Mouse (Mus musculus): ENCODE data around the gene Tpcn2. TPM values are rescaled to one million over a fixed set of nuclear protein-coding genes. Genes with fewer than 3 reads are reported as not detected.

Gene Tpcn2
- polyA plus RNA-seq, 1 experiment: not detected

- no peaks in the 10 kb centered on the region for H3K4me1 ChIP-seq (ENCODE audit: control insufficient read depth)
- no peaks in the 10 kb centered on the region; the same call in 1 of the 2 replicates for H3K9me3 ChIP-seq (ENCODE audit: control insufficient read depth, low read length)
- TF ChIP-seq TAL1 (IDR thresholded peaks at IDR 0.05; ENCODE audit: low read length) (no peak), GATA1 (IDR thresholded peaks at IDR 0.05; ENCODE audit: low read length) (no peak)
- H3K36me3 ChIP-seq (ENCODE audit: control insufficient read depth): no peaks in the 10 kb centered on the region
- no peaks in the 10 kb centered on the region for H3K27me3 ChIP-seq (ENCODE audit: control insufficient read depth)
- H3K4me3 ChIP-seq (replicated peaks): no peak overlapping the region
Observed at GRCm38 (mm10) chr7:145312137-145312536, 28.3 kb upstream of the Tpcn2 start.

- H3K4me3 ChIP-seq (replicated peaks): no peak overlapping the region
- H3K36me3 ChIP-seq (ENCODE audit: control insufficient read depth): no peaks in the 10 kb centered on the region
- no peaks in the 10 kb centered on the region for H3K4me1 ChIP-seq (ENCODE audit: control insufficient read depth)
- H3K9me3 ChIP-seq (ENCODE audit: control insufficient read depth, low read length): no peaks in the 10 kb centered on the region; the same call in 1 of the 2 replicates
- no peak for TF ChIP-seq GATA1 (IDR thresholded peaks at IDR 0.05; ENCODE audit: low read length)
- no peak for TF ChIP-seq TAL1 (IDR thresholded peaks at IDR 0.05; ENCODE audit: low read length)
- no peaks in the 10 kb centered on the region for H3K27me3 ChIP-seq (ENCODE audit: control insufficient read depth)
Observed at GRCm38 (mm10) chr7:145310526-145310925, 26.7 kb upstream of the Tpcn2 start.

GRCm38 (mm10) chr7:145309877-145310276 is 26.1 kb upstream of the Tpcn2 start:
- H3K4me3 ChIP-seq (replicated peaks): no peak overlapping the region
- H3K4me1 ChIP-seq (ENCODE audit: control insufficient read depth): no peaks in the 10 kb centered on the region
- no peaks in the 10 kb centered on the region for H3K27me3 ChIP-seq (ENCODE audit: control insufficient read depth)
- TF ChIP-seq GATA1 (IDR thresholded peaks at IDR 0.05; ENCODE audit: low read length) (no peak), TAL1 (IDR thresholded peaks at IDR 0.05; ENCODE audit: low read length) (no peak)
- no peaks in the 10 kb centered on the region for H3K36me3 ChIP-seq (ENCODE audit: control insufficient read depth)
- no peaks in the 10 kb centered on the region; the same call in 1 of the 2 replicates for H3K9me3 ChIP-seq (ENCODE audit: control insufficient read depth, low read length)

- no peak for TF ChIP-seq GATA1 (IDR thresholded peaks at IDR 0.05; ENCODE audit: low read length)
- TF ChIP-seq TAL1 (IDR thresholded peaks at IDR 0.05; ENCODE audit: low read length): no peak
- Histone ChIP-seq H3K27me3 (ENCODE audit: control insufficient read depth) (no peaks in the 10 kb centered on the region), H3K4me1 (ENCODE audit: control insufficient read depth) (no peaks in the 10 kb centered on the region), H3K9me3 (ENCODE audit: control insufficient read depth, low read length) (no peaks in the 10 kb centered on the region; the same call in 1 of the 2 replicates), H3K36me3 (ENCODE audit: control insufficient read depth) (no peaks in the 10 kb centered on the region), H3K4me3 (replicated peaks) (no peak overlapping the region)
Observed at GRCm38 (mm10) chr7:145308866-145309265, 25.1 kb upstream of the Tpcn2 start.

GRCm38 (mm10) chr7:145308061-145308675 is 24.4 kb upstream of the Tpcn2 start:
- TF ChIP-seq TAL1 (IDR thresholded peaks at IDR 0.05; ENCODE audit: low read length): no peak
- no peak for TF ChIP-seq GATA1 (IDR thresholded peaks at IDR 0.05; ENCODE audit: low read length)
- Histone ChIP-seq H3K4me3 (replicated peaks) (no peak overlapping the region), H3K36me3 (ENCODE audit: control insufficient read depth) (no peaks in the 10 kb centered on the region), H3K27me3 (ENCODE audit: control insufficient read depth) (no peaks in the 10 kb centered on the region), H3K9me3 (ENCODE audit: control insufficient read depth, low read length) (no peaks in the 10 kb centered on the region; the same call in 1 of the 2 replicates), H3K4me1 (ENCODE audit: control insufficient read depth) (no peaks in the 10 kb centered on the region)

- no peaks in the 10 kb centered on the region; the same call in 1 of the 2 replicates for H3K9me3 ChIP-seq (ENCODE audit: control insufficient read depth, low read length)
- TF ChIP-seq GATA1 (IDR thresholded peaks at IDR 0.05; ENCODE audit: low read length) (no peak), TAL1 (IDR thresholded peaks at IDR 0.05; ENCODE audit: low read length) (no peak)
- peaks cover under 1% of the 10 kb centered on the region; the same call in 1 of the 2 replicates for H3K4me1 ChIP-seq (ENCODE audit: control insufficient read depth)
- no peaks in the 10 kb centered on the region for H3K36me3 ChIP-seq (ENCODE audit: control insufficient read depth)
- no peaks in the 10 kb centered on the region for H3K27me3 ChIP-seq (ENCODE audit: control insufficient read depth)
- H3K4me3 ChIP-seq (replicated peaks): no peak overlapping the region
Observed at GRCm38 (mm10) chr7:145307636-145308035, 23.8 kb upstream of the Tpcn2 start.

- H3K4me1 ChIP-seq (ENCODE audit: control insufficient read depth): peaks cover 5% of the 10 kb centered on the region
- no peaks in the 10 kb centered on the region for H3K27me3 ChIP-seq (ENCODE audit: control insufficient read depth)
- no peak overlapping the region for H3K4me3 ChIP-seq (replicated peaks)
- H3K9me3 ChIP-seq (ENCODE audit: control insufficient read depth, low read length): no peaks in the 10 kb centered on the region; the same call in 1 of the 2 replicates
- H3K36me3 ChIP-seq (ENCODE audit: control insufficient read depth): no peaks in the 10 kb centered on the region
- no peak for TF ChIP-seq TAL1 (IDR thresholded peaks at IDR 0.05; ENCODE audit: low read length)
- TF ChIP-seq GATA1 (IDR thresholded peaks at IDR 0.05; ENCODE audit: low read length): no peak
Observed at GRCm38 (mm10) chr7:145304153-145304552, 20.3 kb upstream of the Tpcn2 start.

GRCm38 (mm10) chr7:145302488-145303285 is 18.9 kb upstream of the Tpcn2 start:
- no peaks in the 10 kb centered on the region for H3K36me3 ChIP-seq (ENCODE audit: control insufficient read depth)
- TF ChIP-seq TAL1 (IDR thresholded peaks at IDR 0.05; ENCODE audit: low read length): no peak
- TF ChIP-seq GATA1 (IDR thresholded peaks at IDR 0.05; ENCODE audit: low read length): no peak
- no peaks in the 10 kb centered on the region for H3K9me3 ChIP-seq (ENCODE audit: control insufficient read depth, low read length)
- H3K4me1 ChIP-seq (ENCODE audit: control insufficient read depth): peaks cover 5% of the 10 kb centered on the region
- H3K4me3 ChIP-seq (replicated peaks): no peak overlapping the region
- no peaks in the 10 kb centered on the region for H3K27me3 ChIP-seq (ENCODE audit: control insufficient read depth)

- no peak overlapping the region for H3K4me3 ChIP-seq (replicated peaks)
- no peaks in the 10 kb centered on the region for H3K36me3 ChIP-seq (ENCODE audit: control insufficient read depth)
- H3K9me3 ChIP-seq (ENCODE audit: control insufficient read depth, low read length): no peaks in the 10 kb centered on the region
- H3K27me3 ChIP-seq (ENCODE audit: control insufficient read depth): no peaks in the 10 kb centered on the region
- TF ChIP-seq GATA1 (IDR thresholded peaks at IDR 0.05; ENCODE audit: low read length): no peak
- no peak for TF ChIP-seq TAL1 (IDR thresholded peaks at IDR 0.05; ENCODE audit: low read length)
- peaks cover 5% of the 10 kb centered on the region for H3K4me1 ChIP-seq (ENCODE audit: control insufficient read depth)
Observed at GRCm38 (mm10) chr7:145301341-145302005, 17.7 kb upstream of the Tpcn2 start.
